Mouse (Mus musculus): Measurements from ENCODE around the gene Zbtb20. TPM values are rescaled to one million over a fixed set of nuclear protein-coding genes. Genes with fewer than 3 reads are reported as not detected.

Zbtb20 gene
- polyA plus RNA-seq, 1 experiment: 9.6 TPM

DNA sequence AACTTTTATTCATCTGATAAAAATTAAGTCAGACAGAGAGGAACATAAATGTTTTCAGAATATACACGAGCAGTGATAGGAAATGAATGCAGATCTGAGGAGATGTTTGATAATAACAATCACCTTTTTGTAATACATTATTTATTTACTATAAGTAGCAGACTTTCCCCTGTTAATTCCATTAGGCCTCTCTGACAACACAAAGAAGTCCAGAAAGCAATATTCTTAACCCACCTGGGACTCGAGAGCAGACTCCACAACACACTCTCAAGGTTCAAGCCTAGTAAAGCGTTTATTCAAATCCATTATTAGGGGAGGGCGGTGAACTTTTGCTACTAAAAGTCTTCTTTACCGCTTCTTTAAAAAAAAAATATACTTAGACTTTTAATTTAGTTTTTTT, 33.2 kb downstream of the Zbtb20 start:
- WGBS: 58% methylated on average over 5 of the region's 5 CpGs
- no peak overlapping the region for H3K4me3 ChIP-seq (ENCODE audit: low read depth, low read length)
- H3K4me1 ChIP-seq (ENCODE audit: control insufficient read depth, insufficient read depth, insufficient read length, low read length): 0 out of 2 replicates have a peak, but pooled peaks cover 2% of the 10 kb centered on the region
- TF ChIP-seq CTCF (IDR thresholded peaks at IDR 0.05; ENCODE audit: extremely low read depth, insufficient read length, insufficient replicate concordance, low read depth, low read length) (no peak), POLR2A (IDR thresholded peaks at IDR 0.05; ENCODE audit: low read depth, low read length) (no peak)
- H3K27me3 ChIP-seq (ENCODE audit: control insufficient read depth, insufficient read depth, low read length): no peaks in the 10 kb centered on the region
- H3K27ac ChIP-seq (ENCODE audit: insufficient read depth, low read depth, low read length): no peak overlapping the region
- H3K36me3 ChIP-seq (ENCODE audit: control insufficient read depth, insufficient read depth, low read length): no peaks in the 10 kb centered on the region

DNA sequence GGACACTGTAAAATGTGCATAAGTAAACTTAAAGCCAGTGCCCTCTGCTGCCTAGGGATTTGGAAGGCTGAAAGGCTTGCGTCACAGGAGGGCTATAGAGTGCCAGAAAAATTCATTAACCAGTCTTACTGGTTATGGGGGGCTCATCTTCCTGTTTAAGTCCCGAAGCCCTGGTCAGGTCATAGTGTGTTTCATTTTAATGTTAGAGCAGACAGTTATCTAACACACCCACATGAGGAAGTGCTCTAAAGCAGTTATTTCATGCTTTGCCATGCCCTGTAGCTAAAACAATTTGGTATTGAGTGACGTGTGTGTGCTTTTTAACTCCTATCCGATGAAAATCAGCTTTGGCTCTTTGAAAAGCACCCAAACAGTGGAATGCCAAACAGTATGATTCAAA, 34.3 kb downstream of the Zbtb20 start:
- peak overlapping the region; percentile 56 for H3K27ac ChIP-seq (ENCODE audit: insufficient read depth, low read depth, low read length)
- no peak for TF ChIP-seq POLR2A (IDR thresholded peaks at IDR 0.05; ENCODE audit: low read depth, low read length)
- TF ChIP-seq CTCF (IDR thresholded peaks at IDR 0.05; ENCODE audit: extremely low read depth, insufficient read length, insufficient replicate concordance, low read depth, low read length): no peak
- WGBS: 8% methylated on average over 4 of the region's 4 CpGs

DNA sequence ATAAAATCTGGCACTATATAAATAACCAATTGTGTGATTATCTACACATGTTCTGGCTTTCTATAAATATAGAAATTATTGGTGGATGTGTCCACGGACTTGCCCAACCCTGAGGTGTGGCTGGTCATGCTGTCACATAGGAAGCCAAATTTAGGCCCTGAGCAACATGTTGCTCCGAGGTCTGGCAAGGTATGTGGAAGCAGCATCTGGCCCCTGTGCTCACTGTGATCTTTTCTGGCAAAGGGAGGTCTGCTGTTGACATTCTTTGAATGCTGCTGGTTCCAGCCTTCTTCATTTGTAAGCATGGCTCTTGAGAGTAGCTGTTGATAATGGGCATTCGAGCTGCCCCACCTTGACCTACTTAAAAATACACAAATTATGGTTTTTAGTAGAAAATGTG, 35.0 kb downstream of the Zbtb20 start:
- H3K4me1 ChIP-seq (ENCODE audit: control insufficient read depth, insufficient read depth, insufficient read length, low read length): 0 out of 2 replicates have a peak, but pooled peaks cover 2% of the 10 kb centered on the region
- no peak overlapping the region for H3K4me3 ChIP-seq (ENCODE audit: low read depth, low read length)
- no peaks in the 10 kb centered on the region for H3K36me3 ChIP-seq (ENCODE audit: control insufficient read depth, insufficient read depth, low read length)
- no peak overlapping the region for H3K27ac ChIP-seq (ENCODE audit: insufficient read depth, low read depth, low read length)
- 44% methylated on average over 3 of the region's 3 CpGs for WGBS
- TF ChIP-seq CTCF (IDR thresholded peaks at IDR 0.05; ENCODE audit: extremely low read depth, insufficient read length, insufficient replicate concordance, low read depth, low read length): no peak
- no peaks in the 10 kb centered on the region for H3K27me3 ChIP-seq (ENCODE audit: control insufficient read depth, insufficient read depth, low read length)

More for the DNA sequence above, 34.3 kb downstream of the Zbtb20 start:
- Histone ChIP-seq H3K27me3 (ENCODE audit: control insufficient read depth, insufficient read depth, low read length) (no peaks in the 10 kb centered on the region), H3K4me3 (ENCODE audit: low read depth, low read length) (no peak overlapping the region), H3K36me3 (ENCODE audit: control insufficient read depth, insufficient read depth, low read length) (no peaks in the 10 kb centered on the region), H3K4me1 (ENCODE audit: control insufficient read depth, insufficient read depth, insufficient read length, low read length) (0 out of 2 replicates have a peak, but pooled peaks cover 2% of the 10 kb centered on the region)

DNA sequence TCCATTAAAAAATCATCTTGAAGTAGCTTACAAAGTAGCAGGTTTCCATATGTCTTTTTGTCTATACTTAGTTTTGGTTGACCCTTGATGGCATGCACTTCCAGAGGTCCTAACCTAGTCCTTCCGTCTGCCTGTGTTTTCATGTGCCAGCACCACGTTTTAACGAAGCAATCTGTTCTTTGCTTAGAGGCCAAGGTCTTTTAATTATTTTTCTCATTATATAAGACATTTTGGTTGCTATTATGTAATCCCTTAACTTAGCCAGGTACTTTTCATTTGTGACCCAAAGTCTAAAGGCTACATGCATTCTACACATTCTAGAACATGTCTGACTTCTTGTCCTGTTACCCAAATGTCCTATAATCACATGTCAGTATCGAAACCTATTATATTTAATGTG, 35.6 kb downstream of the Zbtb20 start:
- 0 out of 2 replicates have a peak, but pooled peaks cover 2% of the 10 kb centered on the region for H3K4me1 ChIP-seq (ENCODE audit: control insufficient read depth, insufficient read depth, insufficient read length, low read length)
- H3K4me3 ChIP-seq (ENCODE audit: low read depth, low read length): no peak overlapping the region
- H3K27ac ChIP-seq (ENCODE audit: insufficient read depth, low read depth, low read length): no peak overlapping the region
- no peaks in the 10 kb centered on the region for H3K27me3 ChIP-seq (ENCODE audit: control insufficient read depth, insufficient read depth, low read length)
- H3K36me3 ChIP-seq (ENCODE audit: control insufficient read depth, insufficient read depth, low read length): no peaks in the 10 kb centered on the region
- 85% methylated on average over 4 of the region's 4 CpGs for WGBS
- TF ChIP-seq CTCF (IDR thresholded peaks at IDR 0.05; ENCODE audit: extremely low read depth, insufficient read length, insufficient replicate concordance, low read depth, low read length): no peak

DNA sequence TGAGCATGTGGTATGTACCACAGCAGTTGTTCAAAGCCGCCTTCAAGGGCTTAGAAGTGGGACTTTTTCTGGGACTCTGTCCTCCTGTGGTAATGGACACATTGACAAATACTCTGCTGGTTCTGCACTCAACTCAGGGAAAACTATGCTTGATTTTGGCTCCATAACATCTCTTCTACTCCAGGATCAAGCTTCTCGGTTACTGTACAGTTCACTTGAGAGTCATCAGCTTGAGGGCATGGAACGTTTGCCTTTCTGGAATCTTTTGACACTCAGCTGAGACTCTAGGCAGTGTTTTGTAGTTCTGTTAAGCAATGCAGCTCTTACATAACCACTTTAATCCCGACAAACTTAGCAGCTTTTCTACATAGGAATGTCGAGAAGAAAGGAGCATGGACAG, 36.1 kb downstream of the Zbtb20 start:
- 0 out of 2 replicates have a peak, but pooled peaks cover 2% of the 10 kb centered on the region for H3K4me1 ChIP-seq (ENCODE audit: control insufficient read depth, insufficient read depth, insufficient read length, low read length)
- 68% methylated on average over 5 of the region's 5 CpGs for WGBS
- TF ChIP-seq POLR2A (IDR thresholded peaks at IDR 0.05; ENCODE audit: low read depth, low read length) (no peak), CTCF (IDR thresholded peaks at IDR 0.05; ENCODE audit: extremely low read depth, insufficient read length, insufficient replicate concordance, low read depth, low read length) (no peak)
- no peaks in the 10 kb centered on the region for H3K27me3 ChIP-seq (ENCODE audit: control insufficient read depth, insufficient read depth, low read length)
- H3K27ac ChIP-seq (ENCODE audit: insufficient read depth, low read depth, low read length): no peak overlapping the region; the same call in 1 of the 2 replicates
- no peak overlapping the region for H3K4me3 ChIP-seq (ENCODE audit: low read depth, low read length)
- no peaks in the 10 kb centered on the region for H3K36me3 ChIP-seq (ENCODE audit: control insufficient read depth, insufficient read depth, low read length)

DNA sequence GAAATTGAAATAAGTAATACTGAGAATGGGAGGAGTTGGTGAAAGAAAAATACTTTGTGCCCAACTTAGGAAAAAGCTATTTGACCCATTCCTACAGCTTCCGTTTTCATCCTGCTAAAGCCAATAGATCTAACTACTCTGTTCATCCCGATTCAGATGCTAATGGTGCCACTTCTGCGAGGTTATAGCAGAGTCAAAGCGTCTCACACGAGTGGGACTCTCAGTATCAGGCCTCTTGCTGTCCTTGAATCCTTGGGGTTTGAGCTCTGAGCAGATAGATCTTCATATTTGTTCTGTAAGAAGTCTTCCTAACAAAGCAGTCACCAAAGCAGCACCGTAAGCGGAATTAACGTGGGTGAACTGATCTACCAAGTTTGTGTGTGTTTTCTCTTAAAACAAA, 37.6 kb downstream of the Zbtb20 start:
- WGBS: 88% methylated on average over 8 of the region's 8 CpGs
- 0 out of 2 replicates have a peak, but pooled peaks cover 2% of the 10 kb centered on the region for H3K4me1 ChIP-seq (ENCODE audit: control insufficient read depth, insufficient read depth, insufficient read length, low read length)
- no peaks in the 10 kb centered on the region for H3K27me3 ChIP-seq (ENCODE audit: control insufficient read depth, insufficient read depth, low read length)
- H3K4me3 ChIP-seq (ENCODE audit: low read depth, low read length): no peak overlapping the region
- TF ChIP-seq CTCF (IDR thresholded peaks at IDR 0.05; ENCODE audit: extremely low read depth, insufficient read length, insufficient replicate concordance, low read depth, low read length): no peak
- TF ChIP-seq POLR2A (IDR thresholded peaks at IDR 0.05; ENCODE audit: low read depth, low read length): no peak
- H3K36me3 ChIP-seq (ENCODE audit: control insufficient read depth, insufficient read depth, low read length): no peaks in the 10 kb centered on the region
- no peak overlapping the region for H3K27ac ChIP-seq (ENCODE audit: insufficient read depth, low read depth, low read length)

DNA sequence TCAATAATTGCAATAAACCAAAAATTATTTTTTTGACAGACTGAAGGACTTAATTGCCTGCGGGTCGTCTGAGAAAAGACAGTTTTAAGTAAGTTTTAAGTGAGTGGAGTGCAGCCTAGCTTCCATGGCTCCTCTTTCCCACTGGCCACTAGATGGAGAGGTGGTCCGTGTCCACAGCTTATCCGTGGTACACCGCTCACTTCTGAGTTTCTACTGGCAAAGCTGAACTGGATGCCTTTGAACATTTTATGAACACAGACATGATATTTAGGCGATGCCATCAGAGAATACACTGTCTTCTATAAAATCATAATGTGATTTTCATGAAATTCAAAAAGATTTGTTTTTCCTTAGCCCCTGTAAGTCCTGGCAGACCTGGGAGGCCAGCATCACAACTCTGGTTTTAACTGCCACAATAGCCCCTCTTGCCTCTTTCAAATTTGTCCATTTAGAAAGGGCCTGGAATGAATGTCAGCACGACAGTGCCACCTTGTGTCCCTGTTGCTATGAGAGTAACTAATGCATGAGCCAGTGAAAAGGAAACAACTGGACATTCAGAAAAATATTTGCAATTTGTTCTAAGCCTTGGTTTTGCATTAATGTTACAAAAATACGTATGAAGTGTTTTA, 38.9 kb downstream of the Zbtb20 start:
- Histone ChIP-seq H3K4me1 (ENCODE audit: control insufficient read depth, insufficient read depth, insufficient read length, low read length) (0 out of 2 replicates have a peak, but pooled peaks cover 2% of the 10 kb centered on the region), H3K36me3 (ENCODE audit: control insufficient read depth, insufficient read depth, low read length) (no peaks in the 10 kb centered on the region), H3K27me3 (ENCODE audit: control insufficient read depth, insufficient read depth, low read length) (no peaks in the 10 kb centered on the region), H3K4me3 (ENCODE audit: low read depth, low read length) (no peak overlapping the region), H3K27ac (ENCODE audit: insufficient read depth, low read depth, low read length) (no peak overlapping the region)
- 67% methylated on average over 8 of the region's 8 CpGs for WGBS
- TF ChIP-seq CTCF (IDR thresholded peaks at IDR 0.05; ENCODE audit: extremely low read depth, insufficient read length, insufficient replicate concordance, low read depth, low read length) (peak; percentile 30; the same call in 1 of the 2 replicates), POLR2A (IDR thresholded peaks at IDR 0.05; ENCODE audit: low read depth, low read length) (no peak)

Measured in small intestine, adult 2 months (tissue).